Mouse (Mus musculus) myocyte (in vitro differentiated cells): ENCODE data around the gene Kmt2d.

ENCODE experiments used
- E2F4 ChIP-seq: IDR thresholded peaks from one replicate; pipeline ENCODE4 v1.6.1; 2011; ENCODE audit warnings: mild to moderate bottlenecking, control low read depth, moderate library complexity; ENCODE audit not compliant: insufficient read depth
- MAX ChIP-seq: IDR thresholded peaks from one replicate; pipeline ENCODE4 v1.6.1; 2011; ENCODE audit warnings: low read depth, mild to moderate bottlenecking, control low read depth
- MYOD1 ChIP-seq, 3 experiments: IDR thresholded peaks; one replicate each; pipeline ENCODE4 v1.6.1; 2011; ENCODE audit warnings: control low read depth in 2 of 3, low read depth in 2 of 3, mild to moderate bottlenecking in 2 of 3, moderate library complexity in 1 of 3; ENCODE audit not compliant: insufficient read length in 2 of 3, control insufficient read depth in 1 of 3
- MYOG ChIP-seq, 3 experiments: IDR thresholded peaks; one replicate each; pipeline ENCODE4 v1.6.1; 2011; ENCODE audit warnings: control low read depth in 2 of 3, low read depth in 2 of 3, mild to moderate bottlenecking in 2 of 3; ENCODE audit not compliant: insufficient read length in 2 of 3, control insufficient read depth in 1 of 3, insufficient read depth in 1 of 3
- POLR2A ChIP-seq: IDR thresholded peaks from one replicate; pipeline ENCODE4 v1.6.1; 2011; ENCODE audit warnings: low read depth, mild to moderate bottlenecking, control low read depth, moderate library complexity; ENCODE audit not compliant: insufficient read length
- POLR2AphosphoS2 ChIP-seq: IDR thresholded peaks from one replicate; pipeline ENCODE4 v1.6.1; 2011; ENCODE audit warnings: low read depth, control low read depth; ENCODE audit not compliant: insufficient read length
- REST ChIP-seq: IDR thresholded peaks from one replicate; pipeline ENCODE4 v1.6.1; 2011; ENCODE audit warnings: mild to moderate bottlenecking, control low read depth, moderate library complexity; ENCODE audit not compliant: insufficient read depth, insufficient read length
- USF1 ChIP-seq: IDR thresholded peaks from one replicate; pipeline ENCODE4 v1.6.1; 2011; ENCODE audit warnings: low read depth, mild to moderate bottlenecking, control low read depth, moderate library complexity

DNA sequence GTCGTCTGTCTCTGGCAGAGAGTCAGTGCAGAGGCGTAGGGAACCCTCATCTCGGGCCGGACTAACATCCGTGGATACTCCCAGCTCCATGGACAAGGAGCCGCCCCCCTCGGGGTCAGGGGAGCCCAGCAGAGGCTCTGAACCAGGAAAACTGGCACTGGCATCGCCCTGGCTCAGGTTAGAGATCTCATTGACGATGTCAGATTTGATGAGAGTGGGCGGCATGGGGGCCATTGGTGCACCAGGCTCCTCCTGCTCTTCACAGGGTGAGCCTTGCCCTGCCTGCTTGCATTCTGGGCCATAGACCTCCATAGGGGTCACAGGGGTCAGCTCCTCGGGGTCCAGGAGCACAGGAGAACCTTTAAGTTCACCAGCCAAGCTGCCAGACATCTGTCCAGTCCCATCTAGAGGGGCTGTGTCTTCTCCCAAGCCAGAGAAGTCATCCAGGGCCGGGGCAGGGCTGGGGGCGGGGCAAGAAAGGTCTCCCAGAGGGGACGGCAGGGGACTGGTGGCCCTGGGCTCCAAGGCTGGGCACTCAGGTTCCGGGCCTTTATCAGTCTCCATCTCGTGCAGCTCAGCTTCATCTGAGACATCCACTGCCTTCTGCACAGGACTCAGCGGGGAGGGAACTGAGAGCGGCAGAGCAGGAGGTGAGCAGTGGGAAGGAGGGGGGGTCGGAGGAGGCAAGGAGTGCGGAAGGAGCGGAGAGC lies 9.1 kb downstream of the Kmt2d start:
- no peak for TF ChIP-seq REST
- no peak for TF ChIP-seq POLR2A
- TF ChIP-seq USF1: no peak
- TF ChIP-seq MAX: no peak
- no peak for TF ChIP-seq E2F4
- TF ChIP-seq MYOG (IDR thresholded peaks at IDR 0.05; ENCODE audit: control insufficient read depth in 1 of 3, insufficient read depth in 1 of 3, insufficient read length in 2 of 3, low read depth in 2 of 3): no peak
- TF ChIP-seq POLR2AphosphoS2: no peak
- no peak for TF ChIP-seq MYOD1 (IDR thresholded peaks at IDR 0.05; ENCODE audit: control insufficient read depth in 1 of 3, insufficient read length in 2 of 3, low read depth in 2 of 3)
